Mouse (Mus musculus) midbrain, embryonic 11.5 days (tissue): Measurements from ENCODE around the gene Cmklr1. TPM values are rescaled to one million over a fixed set of nuclear protein-coding genes. Genes with fewer than 3 reads are reported as not detected.
A peak's percentile ranks its signal among the peaks of the same experiment; 100 is the strongest.

Experiments
- ATAC-seq: fragments of 200-750 bp; cut with Nextera tagmentation; 2 replicates; pipeline ENCODE4 v1.8.0; 2017; ENCODE audit warnings: moderate TSS enrichment, moderate library complexity; ENCODE audit not compliant: low FRiP score
- DNase-seq: peaks from one replicate; pipeline ENCODE4 v3.0.0; 2015; ENCODE audit warnings: low spot score; ENCODE audit errors: missing footprints
- H3K27ac ChIP-seq: fragments of 300-500 bp; sonication (generic); 2 replicates; pipeline ENCODE4 v1.5.1; 2014; ENCODE audit warnings: low read depth, low read length
- H3K27me3 ChIP-seq: fragments of 300-500 bp; sonication (generic); 2 replicates; pipeline ENCODE4 v1.6.1; 2014; ENCODE audit warnings: mild to moderate bottlenecking, low read length, moderate library complexity, mixed read lengths; ENCODE audit not compliant: control insufficient read depth, insufficient read depth
- H3K36me3 ChIP-seq: fragments of 300-500 bp; sonication (generic); 2 replicates; pipeline ENCODE4 v1.6.1; 2014; ENCODE audit warnings: mild to moderate bottlenecking, low read length, moderate library complexity, mixed read lengths; ENCODE audit not compliant: control insufficient read depth, insufficient read depth
- H3K4me1 ChIP-seq: fragments of 300-500 bp; sonication (generic); 2 replicates; pipeline ENCODE4 v1.6.1; 2014; ENCODE audit warnings: low read length; ENCODE audit not compliant: control insufficient read depth, insufficient read depth
- H3K4me2 ChIP-seq: fragments of 300-500 bp; sonication (generic); 2 replicates; pipeline ENCODE4 v1.6.1; 2014; ENCODE audit warnings: mild to moderate bottlenecking, moderate library complexity
- H3K4me3 ChIP-seq: fragments of 300-500 bp; sonication (generic); 2 replicates; pipeline ENCODE4 v1.5.1; 2014; ENCODE audit warnings: low read depth, low read length
- H3K9ac ChIP-seq: fragments of 300-500 bp; sonication (generic); 2 replicates; pipeline ENCODE4 v1.6.1; 2014; ENCODE audit warnings: low read length
- H3K9me3 ChIP-seq: fragments of 300-500 bp; sonication (generic); 2 replicates; pipeline ENCODE4 v1.6.1; 2016; ENCODE audit warnings: low read length; ENCODE audit not compliant: control insufficient read depth
- WGBS: fragments of 180-500 bp; shearing (Covaris S2); extraction: QIAGEN DNeasy Blood & Tissue Kit; methylation state at CpG from one replicate; pipeline ENCODE4 v1.1.7; 2014; 5-methylcytosine and 5-hydroxymethylcytosine counted together
- polyA plus RNA-seq: library from polyadenylated mRNA; unstranded; fragments of >200 nt; fragmentation: Nextera tagmentation; extraction: Ambion mirVana; gene quantifications from 2 replicates; pipeline ENCODE4 v1.2.1, GENCODE M21; 2014

Gene Cmklr1
- polyA plus RNA-seq, 1 experiment from 2014 or later = 2.2 TPM

DNA sequence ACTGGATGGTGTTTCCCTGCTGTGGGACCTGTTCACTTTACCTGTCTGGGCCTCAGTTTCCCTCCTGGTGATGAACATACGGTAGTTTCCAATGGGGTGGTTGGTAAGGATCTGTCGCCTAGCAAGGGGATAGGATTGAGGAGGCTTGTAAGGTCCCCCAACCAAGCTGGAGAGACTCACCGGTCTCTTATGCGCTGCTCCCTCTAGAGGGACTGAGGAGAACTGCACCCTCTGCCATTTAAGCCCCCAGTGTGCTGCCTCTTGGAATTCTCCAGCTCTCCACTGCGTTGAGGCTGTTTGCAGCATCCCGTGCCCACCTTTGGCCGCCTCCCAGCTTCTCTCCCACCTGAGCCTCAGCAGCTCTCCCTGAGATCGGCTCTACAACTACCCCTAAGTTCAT lies 70.0 kb downstream of the Cmklr1 start:
- no peaks in the 10 kb centered on the region for H3K4me1 ChIP-seq
- H3K36me3 ChIP-seq = no peaks in the 10 kb centered on the region
- H3K9ac ChIP-seq = no peak overlapping the region
- 58% methylated on average over 8 of the region's 8 CpGs for WGBS
- no peak overlapping the region for H3K4me2 ChIP-seq
- H3K9me3 ChIP-seq = no peaks in the 10 kb centered on the region
- no peak overlapping the region for H3K27ac ChIP-seq
- no peak for ATAC-seq
- H3K4me3 ChIP-seq = no peak overlapping the region
- H3K27me3 ChIP-seq = no peaks in the 10 kb centered on the region
- peak; percentile 89 for DNase-seq

GRCm38 (mm10) chr5:113579128-113579527 lies 71.1 kb downstream of the Cmklr1 start:
- Histone ChIP-seq H3K4me1 (no peaks in the 10 kb centered on the region), H3K4me2 (no peak overlapping the region), H3K4me3 (no peak overlapping the region), H3K9ac (no peak overlapping the region), H3K27ac (no peak overlapping the region), H3K9me3 (no peaks in the 10 kb centered on the region), H3K36me3 (no peaks in the 10 kb centered on the region), H3K27me3 (no peaks in the 10 kb centered on the region)
- DNase-seq (no peak), ATAC-seq (no peak)
- WGBS = 93% methylated on average over 4 of the region's 4 CpGs

- no peak for ATAC-seq
Measured at GRCm38 (mm10) chr5:113578428-113578827, 71.8 kb downstream of the Cmklr1 start.

DNA sequence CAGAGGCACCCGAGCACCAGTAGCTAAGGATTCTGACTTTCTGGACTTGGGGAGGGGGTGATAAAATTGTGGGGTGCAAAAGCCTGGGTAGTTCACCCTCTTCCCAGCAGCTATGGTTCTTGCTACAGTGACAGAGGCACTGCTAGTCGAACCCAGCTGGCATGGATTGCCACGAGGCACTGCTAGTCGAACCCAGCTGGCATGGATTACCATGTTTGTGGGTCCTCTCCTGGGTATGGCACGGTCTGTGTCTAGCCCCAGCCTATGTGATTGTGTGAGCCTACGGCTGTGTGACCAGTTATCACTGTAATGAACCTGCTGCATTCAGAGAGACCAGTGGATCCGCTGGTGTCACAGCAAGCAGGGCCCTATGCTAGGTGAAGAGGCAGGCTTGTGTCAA lies 72.7 kb downstream of the Cmklr1 start:
- no peaks in the 10 kb centered on the region for H3K27me3 ChIP-seq
- H3K27ac ChIP-seq = no peak overlapping the region
- DNase-seq (no peak), ATAC-seq (no peak)
- no peak overlapping the region for H3K4me3 ChIP-seq
- no peak overlapping the region for H3K9ac ChIP-seq
- H3K4me2 ChIP-seq = no peak overlapping the region
- no peaks in the 10 kb centered on the region for H3K36me3 ChIP-seq
- 77% methylated on average over 7 of the region's 7 CpGs for WGBS
- no peaks in the 10 kb centered on the region for H3K4me1 ChIP-seq
- no peaks in the 10 kb centered on the region for H3K9me3 ChIP-seq

More at GRCm38 (mm10) chr5:113578428-113578827, 71.8 kb downstream of the Cmklr1 start:
- no peaks in the 10 kb centered on the region for H3K27me3 ChIP-seq
- no peak overlapping the region for H3K27ac ChIP-seq
- no peak for DNase-seq
- no peak overlapping the region for H3K9ac ChIP-seq
- 95% methylated on average over 6 of the region's 6 CpGs for WGBS
- H3K4me1 ChIP-seq = no peaks in the 10 kb centered on the region
- H3K4me3 ChIP-seq = no peak overlapping the region
- H3K36me3 ChIP-seq = no peaks in the 10 kb centered on the region
- H3K4me2 ChIP-seq = no peak overlapping the region
- H3K9me3 ChIP-seq = no peaks in the 10 kb centered on the region

DNA sequence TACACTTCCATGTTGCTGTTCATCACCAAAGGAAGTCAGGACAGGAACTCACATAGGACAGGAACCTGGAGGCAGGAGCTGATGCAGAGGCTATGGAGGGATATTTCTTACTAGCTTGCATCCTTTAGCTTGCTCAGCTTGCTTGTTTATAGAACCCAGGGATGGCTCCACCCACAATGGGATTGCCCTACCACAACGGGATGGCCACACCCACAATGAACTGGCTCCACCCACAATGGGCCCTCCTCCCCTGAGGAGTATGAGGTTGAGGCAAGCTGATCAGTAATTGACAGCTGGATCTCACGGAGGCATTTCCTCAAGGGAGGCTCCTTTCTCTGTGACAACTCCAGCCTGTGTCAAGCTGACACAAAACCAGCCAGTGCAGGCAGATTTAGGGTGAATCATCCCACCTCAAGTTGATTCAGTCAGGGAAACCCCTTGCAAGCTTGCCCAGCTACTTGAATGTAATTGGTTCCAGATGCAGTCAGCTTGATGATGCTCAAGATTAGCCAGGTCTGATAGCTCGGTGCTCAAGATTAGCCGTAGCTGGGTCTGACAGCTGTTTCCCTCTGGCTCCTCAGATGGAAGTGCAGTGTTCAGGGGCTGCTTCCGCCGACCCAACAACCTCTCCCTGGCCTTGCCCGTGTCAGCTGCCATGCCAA lies 80.0 kb downstream of the Cmklr1 start:
- DNase-seq = no peak
- Histone ChIP-seq H3K27me3 (no peaks in the 10 kb centered on the region), H3K4me1 (no peaks in the 10 kb centered on the region), H3K9me3 (no peaks in the 10 kb centered on the region), H3K36me3 (no peaks in the 10 kb centered on the region), H3K4me2 (no peak overlapping the region), H3K9ac (no peak overlapping the region), H3K27ac (no peak overlapping the region), H3K4me3 (no peak overlapping the region)
- no peak for ATAC-seq
- 58% methylated on average over 7 of the region's 7 CpGs for WGBS

- Histone ChIP-seq H3K4me3 (no peak overlapping the region), H3K9me3 (no peaks in the 10 kb centered on the region), H3K27me3 (no peaks in the 10 kb centered on the region), H3K27ac (no peak overlapping the region), H3K4me1 (no peaks in the 10 kb centered on the region), H3K4me2 (no peak overlapping the region), H3K36me3 (no peaks in the 10 kb centered on the region), H3K9ac (no peak overlapping the region)
- DNase-seq = no peak
- 78% methylated on average over 12 of the region's 12 CpGs for WGBS
- no peak for ATAC-seq
Measured at GRCm38 (mm10) chr5:113565858-113566257, 84.4 kb downstream of the Cmklr1 start.

DNA sequence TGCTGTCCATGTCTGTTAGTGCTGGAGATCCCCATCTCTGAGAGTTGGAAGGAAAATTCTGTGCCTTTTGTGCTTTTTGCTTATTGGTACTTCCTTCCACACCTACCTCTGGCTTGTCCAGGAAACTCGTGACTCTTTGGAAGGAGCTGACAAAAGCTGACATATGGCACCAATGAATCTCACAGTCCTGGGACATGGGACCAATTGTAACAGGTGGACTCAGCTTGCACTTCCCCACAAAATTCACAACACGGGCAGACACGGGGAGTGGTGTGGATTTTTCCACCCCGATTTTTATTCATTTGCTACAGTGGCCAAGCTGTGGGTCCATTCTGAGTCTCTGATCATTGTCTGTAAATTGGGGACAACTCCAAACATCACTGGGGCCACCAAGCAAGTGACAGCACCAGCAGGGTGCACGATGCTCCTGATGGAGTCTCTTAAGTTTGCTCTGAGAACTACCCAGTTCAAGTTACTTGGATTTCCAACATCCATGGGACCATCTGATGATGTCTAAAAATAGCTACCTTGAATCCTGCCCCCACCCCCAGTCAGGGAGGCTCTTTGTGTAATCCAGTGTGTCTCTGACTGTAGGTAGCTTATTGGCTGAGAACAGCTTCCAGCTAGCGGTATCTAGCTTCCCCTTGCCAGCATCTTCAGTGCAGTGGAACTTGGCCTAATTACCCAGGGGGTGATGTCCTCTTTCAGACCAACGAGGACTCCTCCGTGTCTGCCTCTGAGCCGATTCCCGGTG lies 84.9 kb downstream of the Cmklr1 start:
- 80% methylated on average over 10 of the region's 10 CpGs for WGBS
- H3K4me2 ChIP-seq = no peak overlapping the region
- no peak for ATAC-seq
- no peaks in the 10 kb centered on the region for H3K4me1 ChIP-seq
- H3K9ac ChIP-seq = no peak overlapping the region
- no peaks in the 10 kb centered on the region for H3K36me3 ChIP-seq
- no peak overlapping the region for H3K4me3 ChIP-seq
- no peak overlapping the region for H3K27ac ChIP-seq
- no peaks in the 10 kb centered on the region for H3K9me3 ChIP-seq
- H3K27me3 ChIP-seq = no peaks in the 10 kb centered on the region
- no peak for DNase-seq

- ATAC-seq = no peak
- no peak for DNase-seq
- Histone ChIP-seq H3K4me3 (no peak overlapping the region), H3K4me2 (no peak overlapping the region), H3K27me3 (no peaks in the 10 kb centered on the region), H3K9me3 (no peaks in the 10 kb centered on the region), H3K36me3 (no peaks in the 10 kb centered on the region), H3K9ac (no peak overlapping the region), H3K4me1 (no peaks in the 10 kb centered on the region), H3K27ac (no peak overlapping the region)
- WGBS = 22% methylated on average over 4 of the region's 4 CpGs
Measured at GRCm38 (mm10) chr5:113564463-113564862, 85.8 kb downstream of the Cmklr1 start.
